Mouse (Mus musculus): ENCODE results near the gene Cep97. TPM values are rescaled to one million over a fixed set of nuclear protein-coding genes. Genes with fewer than 3 reads are reported as not detected.
A peak's percentile ranks its signal among the peaks of the same experiment; 100 is the strongest.

Cep97 gene
- polyA plus RNA-seq, 1 experiment from 2014 or later, result 16.3 TPM

DNA sequence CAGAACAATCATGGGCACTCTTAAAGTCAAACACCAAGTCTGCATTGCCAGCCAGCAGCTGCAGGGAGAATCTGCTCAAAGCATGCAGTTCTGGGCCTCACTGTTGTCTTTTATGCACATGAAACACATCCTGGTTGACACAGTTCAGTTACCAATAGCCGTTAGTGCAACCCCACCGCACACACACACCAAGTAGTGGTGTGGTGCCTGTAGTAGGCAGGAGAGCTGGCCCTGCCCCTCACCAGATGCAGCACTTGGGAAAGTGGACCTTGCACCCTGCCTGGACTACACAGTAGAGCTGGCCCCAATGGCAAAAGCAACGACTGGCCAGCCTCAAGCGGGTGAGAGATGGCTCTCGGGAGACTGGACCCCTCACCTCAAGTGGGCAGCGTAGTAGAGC lies 5.0 kb upstream of the Cep97 start:
- no peak overlapping the region for H3K27ac ChIP-seq
- H3K9ac ChIP-seq, result no peak overlapping the region
- no peaks in the 10 kb centered on the region for H3K4me1 ChIP-seq
- H3K36me3 ChIP-seq, result no peaks in the 10 kb centered on the region
- ATAC-seq (ENCODE audit: insufficient number of reproducible peaks, insufficient read depth, low FRiP score, low TSS enrichment), result no peak
- no peak overlapping the region for H3K4me3 ChIP-seq
- H3K9me3 ChIP-seq, result no peaks in the 10 kb centered on the region
- no peak overlapping the region for H3K4me2 ChIP-seq (replicated peaks)
- WGBS, result 85% methylated on average over 6 of the region's 6 CpGs
- H3K27me3 ChIP-seq, result no peaks in the 10 kb centered on the region

DNA sequence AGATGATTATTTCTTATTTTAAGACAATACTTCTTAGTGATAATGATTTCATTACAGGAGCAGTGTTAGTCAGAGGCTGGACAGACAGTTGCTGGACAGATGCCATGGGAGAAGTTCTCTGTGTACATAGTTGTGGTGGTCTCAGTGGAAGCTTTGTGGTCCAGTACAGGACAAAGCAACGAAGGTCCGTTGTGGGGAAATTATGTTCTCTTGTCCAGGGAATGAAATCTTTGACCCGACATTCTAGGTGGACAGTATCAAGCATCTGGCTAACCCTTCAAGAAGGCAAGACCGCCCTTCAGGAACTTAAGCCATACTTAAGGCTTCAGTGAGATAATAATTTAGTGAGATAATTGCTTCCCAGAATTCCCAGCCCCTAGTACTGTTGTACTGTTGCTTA lies 4.1 kb upstream of the Cep97 start:
- H3K9me3 ChIP-seq, result no peaks in the 10 kb centered on the region
- no peak overlapping the region for H3K4me2 ChIP-seq (replicated peaks)
- ATAC-seq (ENCODE audit: insufficient number of reproducible peaks, insufficient read depth, low FRiP score, low TSS enrichment), result no peak
- H3K4me3 ChIP-seq, result no peak overlapping the region
- WGBS, result 80% methylated on average over 4 of the region's 4 CpGs
- no peak overlapping the region for H3K9ac ChIP-seq
- no peaks in the 10 kb centered on the region for H3K36me3 ChIP-seq
- H3K4me1 ChIP-seq, result no peaks in the 10 kb centered on the region
- H3K27ac ChIP-seq, result no peak overlapping the region
- no peaks in the 10 kb centered on the region for H3K27me3 ChIP-seq

DNA sequence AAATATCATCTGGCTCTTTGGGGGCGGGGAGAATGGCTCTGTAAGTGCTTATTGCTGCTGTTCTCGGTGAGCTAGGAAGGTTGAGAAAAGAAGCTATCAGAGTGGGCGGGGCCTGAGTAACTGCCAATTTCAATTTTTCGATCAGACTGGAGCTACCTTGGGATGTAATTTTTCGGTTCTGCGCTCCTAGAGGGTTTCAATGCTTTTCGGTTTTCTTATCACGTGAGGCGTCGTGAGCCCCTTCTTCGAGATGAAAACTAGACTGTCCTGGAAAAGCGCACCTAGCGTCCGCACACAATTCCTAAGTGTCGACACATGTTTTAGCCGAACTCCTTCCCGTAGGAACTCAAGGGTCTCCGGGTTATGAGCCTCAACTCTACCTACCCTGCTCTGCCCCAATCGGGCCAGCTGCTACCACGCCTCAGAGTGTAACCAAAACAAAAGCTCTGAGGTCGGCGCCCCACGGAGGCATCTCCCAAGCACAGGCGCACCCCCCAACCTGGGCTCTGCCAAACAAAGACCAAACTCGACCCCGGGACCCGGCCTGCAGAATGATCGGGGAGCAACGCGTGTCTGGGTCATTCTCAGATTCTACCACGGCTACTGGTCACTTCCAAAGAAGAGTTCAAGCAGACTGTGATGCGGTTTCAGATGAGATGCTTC lies 843 bp downstream of the Cep97 start:
- peak overlapping the region; percentile 76 for H3K4me3 ChIP-seq
- under 1% methylated on average over 32 of the region's 32 CpGs for WGBS
- H3K9ac ChIP-seq, result peak overlapping the region; percentile 67
- peaks cover 4% of the 10 kb centered on the region; the same call in 1 of the 2 replicates for H3K36me3 ChIP-seq
- peak overlapping the region; percentile 60 for H3K4me2 ChIP-seq (replicated peaks)
- peak overlapping the region; percentile 69 for H3K27ac ChIP-seq
- peak; percentile 31 for ATAC-seq (ENCODE audit: insufficient number of reproducible peaks, insufficient read depth, low FRiP score, low TSS enrichment)
- no peaks in the 10 kb centered on the region for H3K9me3 ChIP-seq
- H3K27me3 ChIP-seq, result no peaks in the 10 kb centered on the region
- no peaks in the 10 kb centered on the region for H3K4me1 ChIP-seq

DNA sequence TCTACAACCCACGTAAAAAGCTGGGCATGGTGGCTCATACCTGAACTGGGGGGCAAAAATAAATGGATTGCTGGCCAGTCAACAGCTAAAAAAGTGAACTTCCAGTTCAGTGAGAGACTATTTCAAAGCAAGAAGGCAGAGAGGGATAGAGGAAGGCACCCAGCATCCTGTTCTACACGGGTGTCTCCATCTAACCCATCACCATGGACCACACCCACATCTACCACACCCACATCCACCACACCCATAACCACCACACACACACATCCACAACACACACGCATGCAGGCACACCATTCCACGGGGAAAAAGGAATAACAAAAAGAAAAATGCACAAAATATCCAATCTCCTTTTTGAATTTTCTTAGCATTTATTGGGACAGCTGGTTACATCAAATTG lies 10.6 kb downstream of the Cep97 start:
- Histone ChIP-seq H3K27me3 (no peaks in the 10 kb centered on the region), H3K4me3 (no peak overlapping the region), H3K9me3 (no peaks in the 10 kb centered on the region), H3K27ac (no peak overlapping the region), H3K9ac (no peak overlapping the region), H3K4me1 (no peaks in the 10 kb centered on the region), H3K36me3 (peaks cover 48% of the 10 kb centered on the region), H3K4me2 (replicated peaks) (no peak overlapping the region)
- ATAC-seq (ENCODE audit: insufficient number of reproducible peaks, insufficient read depth, low FRiP score, low TSS enrichment), result no peak
- WGBS, result 90% methylated on average over 4 of the region's 4 CpGs

DNA sequence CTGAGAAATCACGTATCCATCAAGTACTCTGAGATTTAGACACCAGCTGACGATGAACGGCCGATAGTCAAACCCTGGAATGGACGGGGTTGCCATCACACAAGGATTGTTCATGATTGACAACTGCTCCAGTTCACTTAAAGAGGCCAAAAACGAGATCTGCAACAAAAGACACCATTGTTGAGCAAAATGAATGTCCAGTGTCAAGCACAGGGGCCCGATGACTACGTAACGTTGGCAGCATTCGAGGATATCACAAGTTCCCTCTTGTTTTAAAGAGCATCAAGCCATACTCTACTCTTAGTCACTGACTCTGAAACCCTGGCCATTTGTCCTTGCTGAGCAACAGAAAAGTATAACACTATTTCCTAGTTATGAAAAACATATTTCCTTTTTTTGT lies 12.6 kb downstream of the Cep97 start:
- 89% methylated on average over 10 of the region's 10 CpGs for WGBS
- no peak for ATAC-seq (ENCODE audit: insufficient number of reproducible peaks, insufficient read depth, low FRiP score, low TSS enrichment)
- Histone ChIP-seq H3K27me3 (no peaks in the 10 kb centered on the region), H3K9me3 (no peaks in the 10 kb centered on the region), H3K4me3 (no peak overlapping the region), H3K9ac (no peak overlapping the region), H3K4me2 (replicated peaks) (no peak overlapping the region), H3K27ac (no peak overlapping the region), H3K36me3 (peaks cover 49% of the 10 kb centered on the region), H3K4me1 (no peaks in the 10 kb centered on the region)

DNA sequence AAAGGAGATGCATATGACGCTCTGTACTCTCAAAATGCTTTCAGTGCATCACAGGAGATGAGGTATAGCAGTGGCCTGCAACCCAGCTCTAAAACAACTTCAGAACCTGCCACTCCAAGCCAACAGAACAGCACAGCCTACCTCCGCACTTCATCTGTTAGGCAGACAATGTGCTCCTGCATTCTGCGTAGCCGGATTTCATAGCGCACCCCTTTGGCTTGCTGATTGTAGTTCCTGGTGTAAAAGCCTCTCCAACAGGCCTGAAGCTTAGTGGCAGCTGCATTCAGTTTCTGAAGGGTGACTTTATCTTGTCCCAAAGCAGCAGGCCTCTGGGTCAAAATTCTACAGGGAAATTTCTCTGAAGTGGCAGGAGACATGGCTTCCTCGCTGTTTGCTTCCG lies 19.9 kb downstream of the Cep97 start:
- Histone ChIP-seq H3K27ac (no peak overlapping the region), H3K4me2 (replicated peaks) (no peak overlapping the region), H3K9ac (no peak overlapping the region), H3K9me3 (no peaks in the 10 kb centered on the region), H3K36me3 (peaks cover 65% of the 10 kb centered on the region), H3K4me3 (no peak overlapping the region), H3K27me3 (no peaks in the 10 kb centered on the region), H3K4me1 (no peaks in the 10 kb centered on the region)
- ATAC-seq (ENCODE audit: insufficient number of reproducible peaks, insufficient read depth, low FRiP score, low TSS enrichment), result no peak
- WGBS, result 97% methylated on average over 7 of the region's 7 CpGs

DNA sequence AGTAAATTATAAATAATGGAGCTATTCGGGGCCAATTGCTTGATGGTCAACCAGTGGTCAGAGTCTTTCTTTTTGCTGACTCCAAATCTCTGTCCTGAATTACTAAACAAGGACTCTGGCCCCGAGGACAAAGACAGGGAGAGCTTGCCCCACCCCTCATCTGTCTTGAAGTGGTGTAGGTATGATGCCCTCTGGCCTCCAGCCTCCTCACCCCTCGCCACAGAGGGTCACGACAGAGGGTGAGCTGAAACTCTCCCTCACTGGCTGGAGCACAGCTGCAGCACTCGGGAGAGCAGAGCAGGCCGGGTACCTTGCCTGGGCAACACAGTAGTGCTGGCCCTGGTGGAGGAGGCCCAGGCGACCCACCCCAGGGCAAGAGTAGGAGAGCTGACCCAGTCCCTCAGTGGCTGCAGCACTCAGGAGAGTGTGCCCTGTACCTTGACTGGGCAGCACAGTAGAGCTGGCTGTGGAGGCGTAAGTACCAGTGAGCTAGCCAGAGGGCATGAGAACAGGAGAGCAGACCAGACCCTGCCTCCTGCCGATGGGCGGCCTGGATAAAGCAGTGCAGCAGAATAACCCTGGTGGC lies 24.4 kb downstream of the Cep97 start:
- H3K9me3 ChIP-seq, result no peaks in the 10 kb centered on the region
- H3K27me3 ChIP-seq, result no peaks in the 10 kb centered on the region
- WGBS, result 87% methylated on average over 10 of the region's 10 CpGs
- peaks cover 58% of the 10 kb centered on the region for H3K36me3 ChIP-seq
- no peak for ATAC-seq (ENCODE audit: insufficient number of reproducible peaks, insufficient read depth, low FRiP score, low TSS enrichment)
- no peak overlapping the region for H3K9ac ChIP-seq
- H3K4me3 ChIP-seq, result no peak overlapping the region
- no peaks in the 10 kb centered on the region for H3K4me1 ChIP-seq
- no peak overlapping the region for H3K27ac ChIP-seq
- no peak overlapping the region for H3K4me2 ChIP-seq (replicated peaks)

DNA sequence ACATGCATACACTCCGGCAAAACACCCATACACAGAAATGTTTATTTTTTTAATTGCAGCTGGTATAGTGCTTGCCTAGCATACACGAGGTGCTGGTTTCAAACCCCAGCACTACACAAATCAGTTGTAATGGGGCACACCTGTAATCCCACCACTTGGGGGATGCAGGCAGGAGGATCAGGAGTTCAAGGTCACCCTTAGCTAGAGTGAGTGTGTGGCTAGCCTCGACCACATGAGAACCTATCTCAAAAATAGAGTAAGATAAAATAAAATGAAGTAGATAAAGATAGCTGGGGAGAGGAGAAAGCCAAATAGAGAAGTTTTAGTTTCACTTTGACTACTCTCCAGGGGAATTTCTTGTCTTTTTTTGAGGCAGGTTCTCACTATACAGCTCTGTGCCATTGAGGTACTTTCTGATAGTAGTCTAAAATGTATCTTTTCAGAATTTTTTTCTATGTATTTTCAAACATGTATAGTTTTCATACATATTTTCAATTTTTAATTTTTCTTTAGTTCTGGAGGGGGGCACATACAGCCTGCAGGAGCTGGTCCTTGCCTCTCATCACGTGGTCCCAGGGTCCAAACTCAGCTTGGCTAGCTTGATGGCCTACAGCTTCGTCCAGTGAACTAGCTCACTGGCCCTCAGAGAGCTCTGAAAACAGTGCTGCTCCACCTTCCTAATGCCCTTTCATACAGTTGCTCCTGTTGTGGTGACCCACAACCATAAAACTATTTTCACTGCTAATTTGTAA lies 27.6 kb downstream of the Cep97 start:
- ATAC-seq (ENCODE audit: insufficient number of reproducible peaks, insufficient read depth, low FRiP score, low TSS enrichment), result no peak
- Histone ChIP-seq H3K4me3 (no peak overlapping the region), H3K9me3 (no peaks in the 10 kb centered on the region), H3K4me2 (replicated peaks) (no peak overlapping the region), H3K27ac (no peak overlapping the region), H3K36me3 (peaks cover 48% of the 10 kb centered on the region), H3K9ac (no peak overlapping the region), H3K4me1 (no peaks in the 10 kb centered on the region), H3K27me3 (no peaks in the 10 kb centered on the region)
- 88% methylated on average over 5 of the region's 5 CpGs for WGBS

DNA sequence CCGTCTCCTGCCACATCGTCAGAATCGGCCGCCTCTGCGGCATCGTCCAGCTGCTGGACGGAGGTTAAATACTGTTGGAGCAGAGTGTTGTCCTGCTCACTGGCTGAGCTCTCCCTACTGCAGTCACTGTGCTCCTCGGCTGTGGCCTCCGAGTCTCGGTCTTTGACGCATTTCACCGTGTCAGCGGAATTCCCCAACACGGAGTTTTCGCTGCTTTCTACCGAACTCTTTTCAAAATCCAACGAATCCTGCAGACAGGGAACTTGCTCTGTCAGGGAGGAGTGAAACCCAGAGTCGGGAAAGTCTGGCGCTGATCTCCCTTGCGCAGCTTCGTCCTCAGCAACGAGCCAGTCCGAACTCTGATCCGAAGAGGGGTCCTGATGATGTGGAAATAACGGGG lies 29.3 kb downstream of the Cep97 start:
- WGBS, result 93% methylated on average over 25 of the region's 25 CpGs
- H3K9ac ChIP-seq, result no peak overlapping the region
- no peak overlapping the region for H3K4me3 ChIP-seq
- H3K27me3 ChIP-seq, result no peaks in the 10 kb centered on the region
- H3K9me3 ChIP-seq, result no peaks in the 10 kb centered on the region
- no peak for ATAC-seq (ENCODE audit: insufficient number of reproducible peaks, insufficient read depth, low FRiP score, low TSS enrichment)
- no peak overlapping the region for H3K27ac ChIP-seq
- H3K4me2 ChIP-seq (replicated peaks), result no peak overlapping the region
- H3K36me3 ChIP-seq, result peaks cover 35% of the 10 kb centered on the region
- H3K4me1 ChIP-seq, result no peaks in the 10 kb centered on the region

DNA sequence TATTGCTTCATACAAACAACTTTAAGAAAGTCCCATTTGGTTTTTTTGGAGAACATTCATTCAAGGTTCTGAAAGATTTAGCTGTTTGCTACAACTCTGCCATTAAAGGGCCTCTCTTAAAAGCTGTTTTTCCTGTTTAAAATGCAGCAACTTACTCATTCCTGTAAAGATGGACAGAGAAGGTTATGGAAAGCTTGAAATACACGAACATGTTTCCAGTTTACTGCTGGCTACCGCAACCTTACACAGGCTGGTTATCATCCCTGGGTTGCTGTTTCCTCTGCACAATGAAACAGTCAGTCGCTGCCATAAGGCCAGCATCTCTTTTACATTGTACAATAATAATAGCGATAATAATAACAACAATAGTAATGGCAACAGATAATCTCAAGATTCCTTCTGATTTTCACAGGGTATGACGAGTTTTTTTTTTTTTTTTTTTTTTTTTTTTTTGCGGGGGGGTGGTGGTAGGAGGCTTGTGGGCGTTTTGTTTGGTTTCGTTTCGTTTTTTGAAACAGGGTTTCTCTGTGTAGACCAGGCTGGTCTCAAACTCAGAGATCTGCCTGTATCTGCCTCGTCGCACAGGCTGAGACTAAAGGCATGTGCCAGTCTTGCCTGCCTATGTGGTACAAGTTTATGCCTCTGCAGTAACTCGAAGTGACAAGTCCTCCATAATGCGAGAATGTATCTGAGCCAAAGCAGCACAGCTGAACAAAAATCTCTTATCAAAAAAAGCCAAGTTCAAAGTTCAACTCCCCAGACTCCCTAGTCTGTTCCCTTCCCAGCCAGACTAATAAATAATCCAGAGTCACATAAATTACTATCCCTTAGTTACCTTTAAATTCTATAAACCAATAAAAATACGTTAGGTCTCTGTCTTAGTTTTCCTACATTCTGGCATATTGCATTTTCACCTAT lies 32.6 kb downstream of the Cep97 start:
- H3K36me3 ChIP-seq, result peaks cover 25% of the 10 kb centered on the region
- H3K9ac ChIP-seq, result no peak overlapping the region
- no peak overlapping the region for H3K27ac ChIP-seq
- H3K27me3 ChIP-seq, result no peaks in the 10 kb centered on the region
- WGBS, result 90% methylated on average over 14 of the region's 14 CpGs
- no peaks in the 10 kb centered on the region for H3K4me1 ChIP-seq
- no peak overlapping the region for H3K4me2 ChIP-seq (replicated peaks)
- no peaks in the 10 kb centered on the region for H3K9me3 ChIP-seq
- no peak overlapping the region for H3K4me3 ChIP-seq
- no peak for ATAC-seq (ENCODE audit: insufficient number of reproducible peaks, insufficient read depth, low FRiP score, low TSS enrichment)

DNA sequence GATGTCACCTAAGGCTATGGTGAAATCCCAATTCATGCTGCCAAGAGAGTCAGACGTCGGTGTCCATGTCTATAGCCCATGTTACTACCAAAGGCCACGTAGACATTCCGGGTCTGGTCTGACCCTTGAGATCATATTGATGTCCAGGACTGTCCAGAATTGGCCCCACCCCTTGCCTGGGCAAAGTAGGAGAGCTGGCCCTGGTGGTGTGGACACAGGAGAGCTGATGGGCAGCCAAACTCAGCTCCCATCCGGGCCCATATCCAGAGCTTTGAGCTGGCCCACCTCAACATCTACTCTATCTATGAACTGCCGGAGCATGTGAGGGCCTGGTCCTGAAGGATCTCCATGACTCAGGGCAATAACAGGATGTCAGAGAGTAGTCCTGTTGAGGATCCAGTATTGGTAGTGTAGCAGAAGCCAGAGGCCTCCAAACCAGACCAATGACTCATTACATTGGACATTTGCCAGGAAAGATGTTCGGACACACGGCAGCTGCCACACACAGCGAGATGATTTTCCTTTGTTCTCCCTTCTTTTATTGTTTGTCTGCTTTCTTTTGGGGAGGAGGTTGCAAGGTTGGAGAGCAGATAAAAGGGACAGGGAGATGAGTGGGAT lies 36.2 kb downstream of the Cep97 start:
- Histone ChIP-seq H3K4me2 (replicated peaks) (no peak overlapping the region), H3K36me3 (0 out of 2 replicates have a peak, but pooled peaks cover 2% of the 10 kb centered on the region), H3K4me3 (no peak overlapping the region), H3K4me1 (peaks cover 3% of the 10 kb centered on the region; the same call in 1 of the 2 replicates), H3K27ac (no peak overlapping the region), H3K9ac (no peak overlapping the region), H3K9me3 (no peaks in the 10 kb centered on the region), H3K27me3 (no peaks in the 10 kb centered on the region)
- 89% methylated on average over 9 of the region's 9 CpGs for WGBS
- ATAC-seq (ENCODE audit: insufficient number of reproducible peaks, insufficient read depth, low FRiP score, low TSS enrichment), result no peak

All from embryonic facial prominence, embryonic 12.5 days (tissue).